Mouse (Mus musculus) myocyte (in vitro differentiated cells): ENCODE measurements around the gene Ensa.

Source experiments
- CEBPB ChIP-seq: IDR thresholded peaks from 2 replicates; pipeline ENCODE4 v1.6.1; 2011; ENCODE audit warnings: mild to moderate bottlenecking, moderate library complexity; ENCODE audit not compliant: poor library complexity, insufficient read depth, severe bottlenecking
- E2F4 ChIP-seq: IDR thresholded peaks from one replicate; pipeline ENCODE4 v1.6.1; 2011; ENCODE audit warnings: mild to moderate bottlenecking, control low read depth, moderate library complexity; ENCODE audit not compliant: insufficient read depth
- MYOG ChIP-seq, 3 experiments: IDR thresholded peaks; one replicate each; pipeline ENCODE4 v1.6.1; 2011; ENCODE audit warnings: control low read depth in 2 of 3, low read depth in 2 of 3, mild to moderate bottlenecking in 2 of 3; ENCODE audit not compliant: insufficient read length in 2 of 3, control insufficient read depth in 1 of 3, insufficient read depth in 1 of 3
- POLR2A ChIP-seq: IDR thresholded peaks from one replicate; pipeline ENCODE4 v1.6.1; 2011; ENCODE audit warnings: low read depth, mild to moderate bottlenecking, control low read depth, moderate library complexity; ENCODE audit not compliant: insufficient read length
- POLR2AphosphoS2 ChIP-seq: IDR thresholded peaks from one replicate; pipeline ENCODE4 v1.6.1; 2011; ENCODE audit warnings: low read depth, control low read depth; ENCODE audit not compliant: insufficient read length
- SRF ChIP-seq: IDR thresholded peaks from one replicate; pipeline ENCODE4 v1.6.1; 2011; ENCODE audit warnings: low read depth; ENCODE audit not compliant: control insufficient read depth, insufficient read length
- TCF12 ChIP-seq: IDR thresholded peaks from one replicate; pipeline ENCODE4 v1.6.1; 2011; ENCODE audit warnings: mild to moderate bottlenecking, control low read depth; ENCODE audit not compliant: poor library complexity, insufficient read depth, severe bottlenecking
- USF1 ChIP-seq: IDR thresholded peaks from one replicate; pipeline ENCODE4 v1.6.1; 2011; ENCODE audit warnings: low read depth, mild to moderate bottlenecking, control low read depth, moderate library complexity

GRCm38 (mm10) chr3:95652204-95652811, 27.5 kb downstream of the Ensa start:
- TF ChIP-seq POLR2AphosphoS2 = no peak
- TF ChIP-seq TCF12 = no peak
- no peak for TF ChIP-seq CEBPB
- TF ChIP-seq POLR2A = no peak
- TF ChIP-seq MYOG (IDR thresholded peaks at IDR 0.05; ENCODE audit: control insufficient read depth in 1 of 3, insufficient read depth in 1 of 3, insufficient read length in 2 of 3, low read depth in 2 of 3) = no peak
- no peak for TF ChIP-seq SRF
- no peak for TF ChIP-seq E2F4
- TF ChIP-seq USF1 = no peak
